Mouse (Mus musculus) liver, embryonic 14.5 days (tissue): ENCODE results near the gene Olfr1153. TPM values are rescaled to one million over a fixed set of nuclear protein-coding genes. Genes with fewer than 3 reads are reported as not detected.

Experiments used
- ATAC-seq: fragments of 200-750 bp; cut with Nextera tagmentation; 2 replicates; pipeline ENCODE4 v1.8.0; 2017; ENCODE audit warnings: moderate number of reproducible peaks, mild to moderate bottlenecking, moderate library complexity; ENCODE audit not compliant: insufficient read depth
- DNase-seq, 3 experiments: peaks; one replicate each; pipeline ENCODE4 v3.0.0-alpha.2; 2012 to 2013; ENCODE audit warnings: low read depth in 3 of 3, low spot score in 3 of 3
- H3K27ac ChIP-seq: fragments of 300-500 bp; sonication (generic); 2 replicates; pipeline ENCODE4 v1.5.1; 2014; ENCODE audit warnings: moderate library complexity, mild to moderate bottlenecking, control low read depth, inconsistent platforms
- H3K27me3 ChIP-seq: fragments of 300-500 bp; sonication (generic); 2 replicates; pipeline ENCODE4 v1.6.1; 2014; ENCODE audit warnings: mild to moderate bottlenecking, low read length, moderate library complexity; ENCODE audit not compliant: control insufficient read depth, insufficient read depth
- H3K36me3 ChIP-seq: fragments of 300-500 bp; sonication (generic); replicated peaks from 2 replicates; pipeline ENCODE4 v1.6.1; 2014; ENCODE audit warnings: low read depth; ENCODE audit not compliant: control insufficient read depth, insufficient read depth
- H3K4me1 ChIP-seq, 2 experiments: fragments of 200-500 bp in 1 of 2; fragments of 300-500 bp in 1 of 2; sonication (generic) in 1 of 2; replicated peaks; 2 replicates each; pipeline ENCODE4 v1.6.1; 2012 to 2014; ENCODE audit warnings: antibody characterized with exemption in 1 of 2, inconsistent platforms in 1 of 2, low read length in 1 of 2; ENCODE audit not compliant: control insufficient read depth in 2 of 2, insufficient read depth in 2 of 2
- H3K4me2 ChIP-seq: fragments of 300-500 bp; sonication (generic); 2 replicates; pipeline ENCODE4 v1.6.1; 2014; ENCODE audit warnings: low read depth, mild to moderate bottlenecking, control low read depth, moderate library complexity
- H3K4me3 ChIP-seq, 2 experiments: fragments of 200-500 bp in 1 of 2; fragments of 300-500 bp in 1 of 2; sonication (generic) in 1 of 2; 2 replicates each; pipeline ENCODE4 v1.5.1; 2012 to 2014; ENCODE audit warnings: low read depth in 2 of 2, low read length in 2 of 2, mild to moderate bottlenecking in 2 of 2, control low read depth in 1 of 2, inconsistent platforms in 1 of 2, moderate library complexity in 1 of 2; ENCODE audit not compliant: insufficient read depth in 1 of 2
- H3K9ac ChIP-seq: fragments of 300-500 bp; sonication (generic); replicated peaks from 2 replicates; pipeline ENCODE4 v1.6.1; 2014; ENCODE audit warnings: mild to moderate bottlenecking, control low read depth, moderate library complexity
- H3K9me3 ChIP-seq: fragments of 300-500 bp; sonication (generic); 2 replicates; pipeline ENCODE4 v1.6.1; 2016; ENCODE audit warnings: low read length, mixed read lengths; ENCODE audit not compliant: control insufficient read depth
- CTCF ChIP-seq: IDR thresholded peaks from 2 replicates; pipeline ENCODE4 v1.5.1; 2016; ENCODE audit warnings: antibody characterized with exemption, low read depth, control low read depth
- EP300 ChIP-seq: IDR thresholded peaks from 2 replicates; pipeline ENCODE4 v1.6.1; 2016; ENCODE audit warnings: antibody characterized with exemption, low read depth
- WGBS: fragments of 180-500 bp; shearing (Covaris S2); extraction: QIAGEN DNeasy Blood & Tissue Kit; methylation state at CpG from one replicate; pipeline ENCODE4 v1.1.7; 2014; ENCODE audit not compliant: insufficient replicate concordance; 5-methylcytosine and 5-hydroxymethylcytosine counted together
- polyA plus RNA-seq, 2 experiments: library from polyadenylated mRNA; depleted of rRNA in 1 of 2; stranded (reverse) in 1 of 2; unstranded in 1 of 2; fragments of >200 nt; fragmentation: Nextera tagmentation in 1 of 2; extraction: Ambion mirVana in 1 of 2; gene quantifications; 2 replicates each; pipeline versions ENCODE4 v1.2.1 to v1.2.3; 2012 to 2014

The Olfr1153 gene
- not detected in 2 replicates for polyA plus RNA-seq (2012; rRNA removed)
- polyA plus RNA-seq (2014; fragmentation: Nextera tagmentation; extraction: Ambion mirVana) = not detected in 2 replicates

DNA sequence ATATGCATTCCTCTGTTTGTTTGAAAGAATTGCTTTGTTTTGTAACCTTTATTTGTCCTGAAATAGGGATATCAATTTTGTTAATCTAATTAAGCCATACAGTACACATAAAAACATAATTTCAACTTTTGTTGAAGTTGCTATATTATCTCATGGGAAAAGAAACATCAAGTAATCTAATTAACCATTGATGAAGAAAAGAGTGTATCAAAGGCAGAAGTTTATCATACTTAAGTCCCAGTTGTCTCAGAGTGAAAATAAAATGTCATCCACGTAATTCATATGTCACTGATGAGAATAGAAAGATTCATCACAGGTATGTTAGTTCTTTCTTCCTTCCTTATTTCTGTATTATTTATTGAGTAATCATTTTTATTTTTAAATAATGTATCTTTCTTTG, at the start of gene Olfr1153:
Olfr1153 (plus strand) TSS at position 301 of the 400 bp plus-strand sequence.
- DNase-seq = no peak
- WGBS = 21% methylated on average over 1 of the region's 1 CpGs
- ATAC-seq = no peak

DNA sequence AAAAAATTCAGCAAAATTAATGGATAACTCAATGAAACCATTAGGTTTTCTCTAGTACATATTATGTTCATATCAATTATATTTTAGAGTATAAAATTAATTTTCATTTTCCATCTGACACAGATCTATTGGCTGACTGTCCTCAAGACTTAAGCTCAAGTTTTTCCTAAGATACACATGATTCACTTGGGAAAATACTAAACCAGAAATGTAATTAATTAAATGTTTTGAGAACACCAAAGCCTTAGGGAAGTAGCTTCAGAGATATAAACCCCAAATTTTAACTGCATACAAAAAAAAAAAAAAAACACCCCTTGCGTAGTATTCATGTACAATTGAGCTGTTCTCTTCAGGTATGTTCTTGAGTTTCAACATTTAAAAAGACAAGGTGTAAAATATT, 39.2 kb upstream of the Olfr1153 start, which contains the start of gene Olfr1151:
Olfr1151 (plus strand) TSS at position 301 of the 400 bp plus-strand sequence.
- H3K4me2 ChIP-seq = no peak within 1 kb of the TSS
- H3K27ac ChIP-seq = no peak within 1 kb of the TSS
- TF ChIP-seq EP300 = no peak
- TF ChIP-seq CTCF = no peak
- no peak for DNase-seq
- WGBS = 57% methylated on average over 1 of the region's 1 CpGs
- no peak for ATAC-seq
- H3K36me3 ChIP-seq = no peaks in the 10 kb centered on the region
- no peaks in the 10 kb centered on the region for H3K9me3 ChIP-seq
- no peak within 1 kb of the TSS for H3K9ac ChIP-seq
- no peak within 1 kb of the TSS for H3K4me3 ChIP-seq
- no peaks in the 10 kb centered on the region for H3K27me3 ChIP-seq
- no peaks in the 10 kb centered on the region for H3K4me1 ChIP-seq

More for the DNA sequence above, at the start of gene Olfr1153:
- H3K9ac ChIP-seq = no peak within 1 kb of the TSS
- TF ChIP-seq EP300 (no peak), CTCF (no peak)
- no peaks in the 10 kb centered on the region for H3K4me1 ChIP-seq
- H3K9me3 ChIP-seq = no peaks in the 10 kb centered on the region
- H3K36me3 ChIP-seq = no peaks in the 10 kb centered on the region
- no peak within 1 kb of the TSS for H3K4me2 ChIP-seq
- H3K27me3 ChIP-seq = no peaks in the 10 kb centered on the region
- H3K27ac ChIP-seq = no peak within 1 kb of the TSS
- no peak within 1 kb of the TSS for H3K4me3 ChIP-seq

DNA sequence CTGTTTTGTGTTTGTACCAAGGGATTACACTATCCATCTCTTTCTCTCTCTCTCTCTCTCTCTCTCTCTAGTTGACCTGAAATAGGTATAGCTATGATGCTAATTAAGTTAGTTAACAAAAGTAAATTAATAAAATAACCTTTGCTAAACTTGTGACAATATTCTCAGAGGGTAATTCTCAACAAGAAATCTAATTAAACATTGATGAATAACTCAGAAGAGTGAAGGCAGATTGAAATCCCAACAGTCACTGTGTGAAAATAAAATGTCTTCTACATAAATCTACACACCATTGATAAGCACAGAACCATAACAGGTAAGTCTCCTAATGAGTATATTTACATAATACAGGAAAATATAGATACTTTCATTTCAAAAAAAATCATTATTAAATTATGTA, 28.6 kb upstream of the Olfr1153 start, which contains the start of gene Olfr1152:
Olfr1152 (plus strand) TSS at position 301 of the 400 bp plus-strand sequence.
- no peak within 1 kb of the TSS for H3K9ac ChIP-seq
- no peaks in the 10 kb centered on the region for H3K4me1 ChIP-seq
- H3K27me3 ChIP-seq = no peaks in the 10 kb centered on the region
- H3K4me2 ChIP-seq = no peak within 1 kb of the TSS
- ATAC-seq (no peak), DNase-seq (no peak)
- no peaks in the 10 kb centered on the region for H3K36me3 ChIP-seq
- H3K9me3 ChIP-seq = no peaks in the 10 kb centered on the region
- H3K4me3 ChIP-seq = no peak within 1 kb of the TSS
- no peak within 1 kb of the TSS for H3K27ac ChIP-seq
- TF ChIP-seq CTCF (no peak), EP300 (no peak)

DNA sequence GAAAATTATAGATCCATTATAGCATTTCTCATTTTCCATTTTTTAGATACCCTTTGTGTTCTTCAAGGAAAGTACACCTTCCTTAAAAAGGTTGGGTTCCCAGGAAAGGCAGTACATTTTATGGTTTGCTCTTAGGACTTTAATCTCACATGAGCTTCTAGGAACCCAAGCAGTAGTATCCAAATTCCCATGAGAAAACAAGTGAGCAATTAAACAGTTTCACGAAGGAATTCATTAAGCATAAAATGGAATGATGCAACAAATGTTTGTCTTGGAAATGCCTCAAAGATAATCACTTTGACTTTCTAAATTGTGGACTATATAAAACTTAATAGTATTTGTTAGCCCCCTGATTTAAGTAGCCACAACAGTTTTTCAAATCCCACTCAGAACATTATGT, 10.3 kb downstream of the Olfr1153 start, which contains the start of gene Olfr1154:
Olfr1154 (minus strand) TSS at position 101 of the 400 bp plus-strand sequence.
- Histone ChIP-seq H3K9ac (no peak within 1 kb of the TSS), H3K4me2 (no peak within 1 kb of the TSS), H3K9me3 (no peaks in the 10 kb centered on the region), H3K27me3 (no peaks in the 10 kb centered on the region), H3K36me3 (no peaks in the 10 kb centered on the region), H3K27ac (no peak within 1 kb of the TSS), H3K4me3 (no peak within 1 kb of the TSS), H3K4me1 (no peaks in the 10 kb centered on the region)
- WGBS = 65% methylated on average over 1 of the region's 1 CpGs
- DNase-seq (no peak), ATAC-seq (no peak)
- TF ChIP-seq EP300 (no peak), CTCF (no peak)

DNA sequence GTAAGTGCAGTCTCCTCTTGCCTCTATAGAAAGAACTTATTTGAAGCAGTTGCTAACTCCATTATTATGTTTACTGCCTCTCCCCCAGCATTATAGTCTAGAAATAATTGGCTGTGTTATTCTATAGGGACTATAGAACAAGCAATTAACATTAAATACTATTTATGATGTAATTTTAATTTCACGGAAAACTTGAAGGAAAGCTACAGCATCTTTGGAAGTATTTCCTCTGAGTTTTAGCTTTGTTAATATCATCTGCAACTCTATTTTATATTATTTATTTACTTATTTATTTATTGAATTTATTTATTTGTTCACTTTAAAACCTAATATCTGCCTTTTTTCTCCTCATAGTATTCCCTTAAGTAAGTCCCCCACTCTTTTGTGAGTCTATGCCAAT, 50.3 kb downstream of the Olfr1153 start, which contains the start of gene Olfr1155:
Olfr1155 (minus strand) TSS at position 101 of the 400 bp plus-strand sequence.
- 86% methylated on average over 1 of the region's 1 CpGs for WGBS
- Histone ChIP-seq H3K36me3 (no peaks in the 10 kb centered on the region), H3K4me3 (no peak within 1 kb of the TSS), H3K4me2 (no peak within 1 kb of the TSS), H3K9me3 (no peaks in the 10 kb centered on the region), H3K9ac (no peak within 1 kb of the TSS), H3K27ac (no peak within 1 kb of the TSS), H3K27me3 (no peaks in the 10 kb centered on the region), H3K4me1 (no peaks in the 10 kb centered on the region)
- ATAC-seq (no peak), DNase-seq (no peak)
- TF ChIP-seq EP300 (no peak), CTCF (no peak)

Other genes with a start within 250 kb of the Olfr1153 start
- not detected in 2 replicates for gene Olfr1133, start 247.6 kb upstream of the Olfr1153 start, polyA plus RNA-seq (2012; rRNA removed)
- gene Olfr1133, start 247.6 kb upstream of the Olfr1153 start, polyA plus RNA-seq (2014; fragmentation: Nextera tagmentation; extraction: Ambion mirVana) = not detected in 2 replicates
- gene Olfr1134, start 236.5 kb upstream of the Olfr1153 start, polyA plus RNA-seq (2012; rRNA removed) = not detected in 2 replicates
- gene Olfr1134, start 236.5 kb upstream of the Olfr1153 start, polyA plus RNA-seq (2014; fragmentation: Nextera tagmentation; extraction: Ambion mirVana) = not detected in 2 replicates
- gene Olfr1135, start 221.3 kb upstream of the Olfr1153 start, polyA plus RNA-seq (2012; rRNA removed) = not detected in 2 replicates
- gene Olfr1135, start 221.3 kb upstream of the Olfr1153 start, polyA plus RNA-seq (2014; fragmentation: Nextera tagmentation; extraction: Ambion mirVana) = not detected in 2 replicates
- gene Olfr1136, start 201.0 kb upstream of the Olfr1153 start, polyA plus RNA-seq (2012; rRNA removed) = not detected in 2 replicates
- gene Olfr1136, start 201.0 kb upstream of the Olfr1153 start, polyA plus RNA-seq (2014; fragmentation: Nextera tagmentation; extraction: Ambion mirVana) = not detected in 2 replicates
- not detected in 2 replicates for gene Olfr1137, start 181.8 kb upstream of the Olfr1153 start, polyA plus RNA-seq (2012; rRNA removed)
- gene Olfr1137, start 181.8 kb upstream of the Olfr1153 start, polyA plus RNA-seq (2014; fragmentation: Nextera tagmentation; extraction: Ambion mirVana) = not detected in 2 replicates
- gene Olfr1138, start 155.0 kb upstream of the Olfr1153 start, polyA plus RNA-seq (2012; rRNA removed) = not detected in 2 replicates
- gene Olfr1138, start 155.0 kb upstream of the Olfr1153 start, polyA plus RNA-seq (2014; fragmentation: Nextera tagmentation; extraction: Ambion mirVana) = not detected in 2 replicates
- gene Olfr1140, start 151.2 kb upstream of the Olfr1153 start, polyA plus RNA-seq (2012; rRNA removed) = not detected in 2 replicates
- not detected in 2 replicates for gene Olfr1140, start 151.2 kb upstream of the Olfr1153 start, polyA plus RNA-seq (2014; fragmentation: Nextera tagmentation; extraction: Ambion mirVana)
- not detected in 2 replicates for gene Olfr1141, start 141.0 kb upstream of the Olfr1153 start, polyA plus RNA-seq (2012; rRNA removed)
- not detected in 2 replicates for gene Olfr1141, start 141.0 kb upstream of the Olfr1153 start, polyA plus RNA-seq (2014; fragmentation: Nextera tagmentation; extraction: Ambion mirVana)
- gene Olfr152, start 115.5 kb upstream of the Olfr1153 start, polyA plus RNA-seq (2012; rRNA removed) = not detected in 2 replicates
- not detected in 2 replicates for gene Olfr152, start 115.5 kb upstream of the Olfr1153 start, polyA plus RNA-seq (2014; fragmentation: Nextera tagmentation; extraction: Ambion mirVana)
- gene Olfr1143, start 94.4 kb upstream of the Olfr1153 start, polyA plus RNA-seq (2012; rRNA removed) = not detected in 2 replicates
- gene Olfr1143, start 94.4 kb upstream of the Olfr1153 start, polyA plus RNA-seq (2014; fragmentation: Nextera tagmentation; extraction: Ambion mirVana) = not detected in 2 replicates
- gene Olfr1145, start 85.1 kb upstream of the Olfr1153 start, polyA plus RNA-seq (2012; rRNA removed) = not detected in 2 replicates
- not detected in 2 replicates for gene Olfr1145, start 85.1 kb upstream of the Olfr1153 start, polyA plus RNA-seq (2014; fragmentation: Nextera tagmentation; extraction: Ambion mirVana)
- not detected in 2 replicates for gene Olfr1148, start 64.4 kb upstream of the Olfr1153 start, polyA plus RNA-seq (2012; rRNA removed)
- not detected in 2 replicates for gene Olfr1148, start 64.4 kb upstream of the Olfr1153 start, polyA plus RNA-seq (2014; fragmentation: Nextera tagmentation; extraction: Ambion mirVana)
- gene Olfr1150-ps1, start 51.0 kb upstream of the Olfr1153 start, polyA plus RNA-seq (2012; rRNA removed) = not detected in 2 replicates
- gene Olfr1150-ps1, start 51.0 kb upstream of the Olfr1153 start, polyA plus RNA-seq (2014; fragmentation: Nextera tagmentation; extraction: Ambion mirVana) = not detected in 2 replicates
- gene Olfr1151, start 39.1 kb upstream of the Olfr1153 start, polyA plus RNA-seq (2012; rRNA removed) = not detected in 2 replicates
- not detected in 2 replicates for gene Olfr1151, start 39.1 kb upstream of the Olfr1153 start, polyA plus RNA-seq (2014; fragmentation: Nextera tagmentation; extraction: Ambion mirVana)
- gene Olfr1152, start 28.5 kb upstream of the Olfr1153 start, polyA plus RNA-seq (2012; rRNA removed) = not detected in 2 replicates
- not detected in 2 replicates for gene Olfr1152, start 28.5 kb upstream of the Olfr1153 start, polyA plus RNA-seq (2014; fragmentation: Nextera tagmentation; extraction: Ambion mirVana)
- gene Olfr1154, start 10.2 kb downstream of the Olfr1153 start, polyA plus RNA-seq (2012; rRNA removed) = not detected in 2 replicates
- not detected in 2 replicates for gene Olfr1154, start 10.2 kb downstream of the Olfr1153 start, polyA plus RNA-seq (2014; fragmentation: Nextera tagmentation; extraction: Ambion mirVana)
- gene Olfr1155, start 50.2 kb downstream of the Olfr1153 start, polyA plus RNA-seq (2012; rRNA removed) = not detected in 2 replicates
- gene Olfr1155, start 50.2 kb downstream of the Olfr1153 start, polyA plus RNA-seq (2014; fragmentation: Nextera tagmentation; extraction: Ambion mirVana) = not detected in 2 replicates
- not detected in 2 replicates for gene Olfr1156, start 58.1 kb downstream of the Olfr1153 start, polyA plus RNA-seq (2012; rRNA removed)
- not detected in 2 replicates for gene Olfr1156, start 58.1 kb downstream of the Olfr1153 start, polyA plus RNA-seq (2014; fragmentation: Nextera tagmentation; extraction: Ambion mirVana)
- not detected in 2 replicates for gene Olfr1157, start 73.3 kb downstream of the Olfr1153 start, polyA plus RNA-seq (2012; rRNA removed)
- gene Olfr1157, start 73.3 kb downstream of the Olfr1153 start, polyA plus RNA-seq (2014; fragmentation: Nextera tagmentation; extraction: Ambion mirVana) = not detected in 2 replicates
- not detected in 2 replicates for gene Olfr74, start 79.7 kb downstream of the Olfr1153 start, polyA plus RNA-seq (2012; rRNA removed)
- not detected in 2 replicates for gene Olfr74, start 79.7 kb downstream of the Olfr1153 start, polyA plus RNA-seq (2014; fragmentation: Nextera tagmentation; extraction: Ambion mirVana)
- gene Olfr1158, start 95.2 kb downstream of the Olfr1153 start, polyA plus RNA-seq (2012; rRNA removed) = not detected in 2 replicates
- not detected in 2 replicates for gene Olfr1158, start 95.2 kb downstream of the Olfr1153 start, polyA plus RNA-seq (2014; fragmentation: Nextera tagmentation; extraction: Ambion mirVana)
- gene Olfr1160, start 113.3 kb downstream of the Olfr1153 start, polyA plus RNA-seq (2012; rRNA removed) = not detected in 2 replicates
- not detected in 2 replicates for gene Olfr1160, start 113.3 kb downstream of the Olfr1153 start, polyA plus RNA-seq (2014; fragmentation: Nextera tagmentation; extraction: Ambion mirVana)
- not detected in 2 replicates for gene Olfr1161, start 127.8 kb downstream of the Olfr1153 start, polyA plus RNA-seq (2012; rRNA removed)
- gene Olfr1161, start 127.8 kb downstream of the Olfr1153 start, polyA plus RNA-seq (2014; fragmentation: Nextera tagmentation; extraction: Ambion mirVana) = not detected in 2 replicates
- gene Olfr73, start 142.7 kb downstream of the Olfr1153 start, polyA plus RNA-seq (2012; rRNA removed) = not detected in 2 replicates
- gene Olfr73, start 142.7 kb downstream of the Olfr1153 start, polyA plus RNA-seq (2014; fragmentation: Nextera tagmentation; extraction: Ambion mirVana) = not detected in 2 replicates
- gene Olfr1162, start 156.2 kb downstream of the Olfr1153 start, polyA plus RNA-seq (2012; rRNA removed) = not detected in 2 replicates
- gene Olfr1162, start 156.2 kb downstream of the Olfr1153 start, polyA plus RNA-seq (2014; fragmentation: Nextera tagmentation; extraction: Ambion mirVana) = not detected in 2 replicates
- gene Olfr1163, start 176.9 kb downstream of the Olfr1153 start, polyA plus RNA-seq (2012; rRNA removed) = not detected in 2 replicates
- not detected in 2 replicates for gene Olfr1163, start 176.9 kb downstream of the Olfr1153 start, polyA plus RNA-seq (2014; fragmentation: Nextera tagmentation; extraction: Ambion mirVana)
- gene Olfr1164, start 199.0 kb downstream of the Olfr1153 start, polyA plus RNA-seq (2012; rRNA removed) = not detected in 2 replicates
- gene Olfr1164, start 199.0 kb downstream of the Olfr1153 start, polyA plus RNA-seq (2014; fragmentation: Nextera tagmentation; extraction: Ambion mirVana) = not detected in 2 replicates
- gene Olfr1166, start 233.3 kb downstream of the Olfr1153 start, polyA plus RNA-seq (2012; rRNA removed) = not detected in 2 replicates
- not detected in 2 replicates for gene Olfr1166, start 233.3 kb downstream of the Olfr1153 start, polyA plus RNA-seq (2014; fragmentation: Nextera tagmentation; extraction: Ambion mirVana)